Mouse (Mus musculus): ENCODE measurements at regions not wholly inside any gene's neighbourhood (a gene's known extent, or its start where the extent isn't known, plus 50 kb on each side); places are given as distances from the start of the nearest gene placed in this dataset.

DNA sequence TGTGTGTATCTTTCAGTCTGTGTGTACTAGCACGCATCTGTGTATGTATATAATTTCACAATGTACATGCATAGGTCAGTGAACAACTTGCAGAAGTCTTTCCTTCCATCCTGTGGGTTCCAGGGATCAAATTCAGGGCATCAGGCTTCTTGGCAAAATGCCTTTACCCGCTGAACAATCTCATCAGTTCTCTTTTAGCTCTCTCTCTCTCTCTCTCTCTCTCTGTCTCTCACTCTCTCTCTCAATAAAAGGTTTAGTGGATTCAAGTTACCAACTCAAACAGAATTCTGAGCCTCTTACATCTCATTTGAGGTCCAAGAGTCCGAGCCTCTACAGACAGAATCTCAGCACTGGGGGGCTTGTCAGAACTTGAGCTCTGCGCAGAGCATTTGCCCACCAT is 232.5 kb downstream of the Zfp36l1 start:
- no peak for TF ChIP-seq POLR2A (IDR thresholded peaks at IDR 0.05; ENCODE audit: insufficient read depth, low read depth, low read length)
- no peak for TF ChIP-seq EP300 (IDR thresholded peaks at IDR 0.05; ENCODE audit: insufficient read depth, low read depth, low read length)

Data from heart, adult 2 months (tissue).